Mouse (Mus musculus) erythroblast, embryonic 14.5 days (primary cell): ENCODE results near the gene Sulf2.

ENCODE experiments used
- GATA1 ChIP-seq: IDR thresholded peaks from 2 replicates; pipeline ENCODE4 v1.6.1; 2012; ENCODE audit warnings: low read length, inconsistent platforms, mixed read lengths
- TAL1 ChIP-seq: IDR thresholded peaks from 3 replicates; pipeline ENCODE4 v1.6.1; 2012; ENCODE audit warnings: low read length, inconsistent platforms, mixed read lengths

DNA sequence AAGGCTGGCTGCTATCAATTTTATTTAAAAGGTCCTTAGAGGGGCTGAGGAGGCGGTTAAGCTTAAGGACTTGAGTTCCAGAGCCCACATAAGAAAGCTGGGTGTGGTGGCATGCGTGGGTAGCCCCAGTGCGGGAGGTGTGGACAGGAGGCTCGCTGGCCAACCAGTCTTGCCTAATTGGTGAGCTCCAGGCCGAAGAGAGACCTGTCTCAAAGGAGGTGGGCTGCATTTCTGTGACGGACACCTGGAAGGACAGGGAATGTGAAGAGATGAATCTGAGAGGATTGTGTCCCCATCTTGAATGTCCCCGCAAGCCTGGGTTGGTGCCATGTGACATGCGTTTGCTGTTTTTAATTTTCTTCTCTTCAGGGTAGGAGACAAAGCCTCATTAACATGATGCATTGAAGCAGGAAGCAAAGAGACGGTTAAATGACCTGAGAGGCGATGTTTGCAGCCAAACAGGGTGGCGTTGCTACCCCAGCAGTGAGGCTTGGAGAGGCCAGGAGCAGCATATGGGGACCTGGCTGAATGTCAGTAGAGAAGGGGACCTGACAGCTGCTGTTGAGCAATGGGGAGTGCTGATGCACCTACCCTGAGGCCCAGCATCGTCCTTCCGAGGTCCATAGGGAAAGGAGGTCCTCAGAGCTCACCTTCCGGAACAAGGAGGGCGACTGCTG is 26.7 kb upstream of the Sulf2 start:
- no peak for TF ChIP-seq GATA1
- no peak for TF ChIP-seq TAL1
